Mouse (Mus musculus) mesoderm, embryonic 11.5 days (tissue): ENCODE results near the gene 4931414P19Rik.

ENCODE experiments used
- DNase-seq: peaks from one replicate; pipeline ENCODE4 v3.0.0-alpha.2; 2012; ENCODE audit warnings: low read depth, low spot score

Gene 4931414P19Rik

GRCm38 (mm10) chr14:54605752-54606321 is at the start of gene 4931414P19Rik:
Gene 4931414P19Rik, minus strand, starts transcription at chr14:54605993.
- DNase-seq: peak; percentile 71

DNA sequence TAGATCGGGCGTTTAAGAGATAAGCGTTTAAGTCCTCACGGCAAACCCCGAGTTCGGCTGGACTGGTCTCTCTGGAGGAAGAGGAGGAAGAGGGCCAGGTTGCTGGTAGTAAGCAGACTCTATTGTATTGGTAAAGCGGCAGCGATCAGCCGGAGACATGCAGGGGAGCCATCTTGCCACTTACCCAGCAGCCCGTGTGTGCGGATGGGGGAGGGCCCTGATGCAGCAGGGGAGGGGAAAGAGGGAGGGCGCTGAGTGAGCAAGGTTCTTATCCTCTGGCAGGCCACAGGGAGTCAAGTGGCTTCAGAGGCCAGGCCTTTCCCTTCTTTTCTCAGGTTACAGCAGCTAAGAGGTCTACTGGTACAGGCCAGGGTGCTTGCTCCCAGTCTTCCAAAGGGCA is 47.7 kb upstream of the 4931414P19Rik start:
- DNase-seq: peak; percentile 91

DNA sequence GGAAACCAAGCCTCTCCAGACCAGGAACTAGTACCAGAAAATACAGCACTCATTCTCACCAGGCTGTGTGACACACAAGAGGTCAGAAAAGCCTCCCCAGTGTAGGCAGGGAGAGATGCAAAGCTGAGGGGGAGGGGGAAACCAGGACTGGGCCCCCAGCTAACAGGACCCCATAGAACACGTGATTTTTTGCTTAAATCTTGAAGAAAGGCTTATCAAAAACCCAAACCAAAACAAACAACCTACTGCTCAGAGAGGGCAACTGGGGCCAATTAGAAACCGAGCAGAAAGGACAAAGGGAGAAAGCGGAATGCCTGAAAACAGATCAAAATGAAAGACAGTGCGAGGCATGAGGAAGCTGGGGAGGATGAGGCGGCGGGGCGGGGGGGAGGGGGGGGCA is 47.0 kb upstream of the 4931414P19Rik start:
- no peak for DNase-seq

- no peak for DNase-seq
These were observed 45.8 kb upstream of the 4931414P19Rik start for GRCm38 (mm10) chr14:54651556-54651955.

DNA sequence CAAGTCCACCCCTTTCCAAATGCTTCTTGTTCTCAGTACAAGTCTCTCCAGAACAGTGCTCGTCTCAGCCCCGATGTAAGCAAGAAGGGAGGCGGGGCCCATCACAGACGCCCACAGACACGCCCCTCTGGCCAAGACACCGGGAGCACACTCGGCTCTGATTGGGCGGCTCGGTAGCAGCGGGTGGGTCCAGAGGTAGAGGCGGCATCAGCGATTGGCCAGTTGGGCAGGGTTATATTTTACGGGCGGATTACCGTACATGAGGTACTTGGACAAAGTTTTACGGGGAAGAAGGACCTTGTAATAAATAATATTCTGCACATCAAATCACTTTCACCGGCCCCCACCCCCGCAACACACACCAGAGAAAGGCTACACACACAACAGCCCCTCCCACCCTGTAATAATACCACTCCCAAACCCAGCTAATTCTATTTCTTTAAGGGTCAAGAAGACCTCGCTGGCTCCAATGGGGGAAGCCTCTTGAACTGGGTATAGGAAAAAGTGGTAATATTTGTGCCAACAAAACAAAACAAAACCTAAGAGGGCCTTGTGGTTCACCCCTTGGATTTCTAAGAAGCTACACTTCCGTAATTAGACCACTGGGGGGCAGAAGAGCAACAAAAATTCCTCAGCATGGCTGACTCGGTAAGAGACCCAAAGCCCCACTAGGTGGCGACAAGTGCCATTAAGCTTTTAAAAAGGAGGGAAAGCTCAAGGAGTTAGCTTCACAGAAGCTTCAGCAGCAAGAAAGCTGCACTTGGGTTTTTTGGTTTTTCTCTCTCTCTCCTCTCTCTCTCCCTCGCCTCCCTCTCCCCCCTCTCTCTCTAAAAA is 45.0 kb upstream of the 4931414P19Rik start:
- DNase-seq: peak; percentile 94

GRCm38 (mm10) chr14:54647900-54648299 is 42.1 kb upstream of the 4931414P19Rik start:
- DNase-seq: no peak

DNA sequence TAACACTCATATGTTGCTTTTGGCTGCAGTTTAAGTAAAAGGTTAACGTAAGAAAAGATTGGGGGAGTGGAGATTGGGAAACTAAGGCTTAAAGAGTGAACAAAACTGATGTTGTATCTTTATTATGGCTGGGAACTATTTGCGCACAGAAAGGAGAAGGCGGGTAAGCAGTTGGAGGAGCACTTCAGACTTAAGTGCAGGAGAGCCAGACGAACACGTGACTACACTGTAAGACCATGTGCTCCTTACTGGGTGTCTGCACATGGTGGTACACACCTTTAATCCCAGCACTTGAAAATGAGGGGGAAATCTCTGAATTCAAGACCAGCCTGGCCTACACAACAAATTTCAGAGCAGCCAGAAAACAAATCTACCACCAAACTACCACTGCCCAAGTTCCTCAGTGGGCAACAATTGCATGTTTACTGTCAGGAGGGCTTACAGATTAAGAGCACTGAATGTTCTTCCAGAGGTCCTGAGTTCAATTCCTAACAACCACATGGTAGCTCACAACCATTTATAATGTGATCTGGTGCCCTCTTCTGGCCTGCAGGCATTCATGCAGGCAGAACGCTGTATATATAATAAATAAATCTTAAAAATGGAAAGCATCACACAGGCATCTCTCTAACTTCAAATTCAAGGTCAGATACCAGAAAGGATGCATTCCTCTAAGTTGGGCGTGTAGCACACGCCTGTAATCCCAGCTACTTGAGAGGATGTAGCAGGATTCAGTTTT is 41.3 kb upstream of the 4931414P19Rik start:
- DNase-seq: no peak

- no peak for DNase-seq
These were observed 40.7 kb upstream of the 4931414P19Rik start for GRCm38 (mm10) chr14:54646455-54646854.

DNA sequence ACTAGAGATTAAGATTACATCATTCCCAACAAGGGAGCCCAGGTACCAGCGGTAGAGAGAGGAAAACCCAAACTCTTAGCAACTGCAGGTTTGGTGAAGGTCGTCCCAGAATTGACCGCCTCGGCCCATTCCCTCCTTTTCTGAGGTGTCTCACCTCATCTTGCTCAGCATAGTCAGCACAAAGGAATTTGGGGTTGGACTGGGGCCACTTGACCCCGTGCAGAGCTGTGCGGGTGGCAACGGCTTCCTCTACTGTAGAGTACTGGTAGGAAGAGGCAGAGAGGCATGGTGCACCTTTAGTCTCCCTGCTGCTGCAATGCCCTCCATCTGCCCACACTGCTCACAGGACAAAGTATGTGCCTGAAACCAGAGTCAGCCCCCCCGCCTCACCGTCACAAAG is 38.5 kb upstream of the 4931414P19Rik start:
- no peak for DNase-seq

GRCm38 (mm10) chr14:54643011-54643410 is 37.2 kb upstream of the 4931414P19Rik start:
- no peak for DNase-seq

DNA sequence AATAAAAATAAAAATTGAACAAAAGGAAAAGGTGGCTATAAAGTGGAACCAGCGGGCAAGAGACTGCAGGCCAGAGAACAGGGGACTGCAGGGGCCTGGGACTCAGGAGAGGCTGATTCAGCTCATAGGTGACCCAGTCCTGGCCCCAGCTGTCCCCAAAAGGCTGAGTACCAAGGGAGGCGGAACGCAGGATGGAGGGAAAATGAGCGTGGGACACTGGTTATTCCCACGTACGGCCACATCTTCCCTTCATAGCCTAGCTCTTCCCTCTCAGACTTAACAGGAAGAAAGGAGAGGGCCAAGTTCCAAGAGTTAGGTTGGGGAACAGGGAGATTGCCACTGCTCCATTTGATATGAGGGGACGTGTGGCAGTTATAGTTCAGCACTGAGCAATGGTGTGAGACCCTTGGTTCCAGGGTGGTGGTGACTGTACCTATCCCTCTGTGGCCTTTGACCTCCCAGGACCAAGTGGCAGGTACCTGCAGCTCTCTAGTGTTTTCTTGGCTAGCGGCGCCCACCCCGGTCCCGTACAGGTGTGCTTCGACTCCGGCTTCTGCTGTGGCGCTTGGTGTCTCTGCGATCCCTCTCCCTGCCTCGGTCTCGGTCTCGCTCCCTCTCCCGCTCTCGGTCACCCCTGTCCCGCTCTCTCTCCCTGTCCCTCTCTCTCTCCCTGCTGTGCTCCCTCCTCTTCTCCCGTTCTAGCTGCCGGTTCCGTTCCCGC is 36.6 kb upstream of the 4931414P19Rik start:
- DNase-seq: no peak

DNA sequence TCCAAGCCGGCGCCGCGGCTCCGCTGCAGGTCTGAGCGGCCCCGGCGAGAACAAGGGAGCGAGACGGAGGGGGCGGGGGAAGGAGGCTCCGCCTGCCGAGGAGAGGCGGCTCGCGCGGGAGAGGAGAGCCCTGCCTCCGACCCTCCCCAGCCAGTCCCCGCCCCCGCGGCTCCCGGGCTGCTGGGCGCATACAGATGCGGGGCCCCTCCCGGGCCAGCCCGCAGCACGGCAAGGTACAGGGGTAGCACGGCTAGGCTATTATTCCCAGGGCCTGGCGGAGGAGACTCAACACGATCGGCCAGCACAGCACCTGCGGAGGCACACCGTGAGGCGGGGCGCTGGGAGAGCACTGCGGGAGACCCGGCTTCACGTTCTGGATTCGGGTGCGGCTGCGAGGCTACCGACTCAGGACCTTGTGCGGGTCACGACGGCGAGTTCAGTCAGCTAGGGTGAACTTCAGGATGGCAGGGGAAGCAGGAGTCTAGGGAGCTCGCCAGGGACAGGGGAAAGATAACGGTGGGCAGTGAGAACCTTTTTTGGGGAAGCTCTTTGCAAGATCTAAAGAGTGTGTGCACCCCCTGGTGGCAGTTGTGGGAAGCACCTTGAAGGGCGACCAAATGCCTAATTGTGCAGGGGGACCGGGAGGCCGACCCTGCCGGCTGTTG is 35.6 kb upstream of the 4931414P19Rik start, which contains the start of gene Cdh24:
Gene Cdh24, minus strand, starts transcription at position 60 of the 665 bp plus-strand sequence.
- DNase-seq: peak; percentile 91

- no peak for DNase-seq
These were observed 35.1 kb upstream of the 4931414P19Rik start, which contains the start of gene Gm17606 for GRCm38 (mm10) chr14:54640946-54641304. Gene Gm17606, plus strand, starts transcription at chr14:54640952.

GRCm38 (mm10) chr14:54640121-54640520 is 34.3 kb upstream of the 4931414P19Rik start:
- no peak for DNase-seq

- no peak for DNase-seq
These were observed 32.4 kb upstream of the 4931414P19Rik start for GRCm38 (mm10) chr14:54638210-54638609.

DNA sequence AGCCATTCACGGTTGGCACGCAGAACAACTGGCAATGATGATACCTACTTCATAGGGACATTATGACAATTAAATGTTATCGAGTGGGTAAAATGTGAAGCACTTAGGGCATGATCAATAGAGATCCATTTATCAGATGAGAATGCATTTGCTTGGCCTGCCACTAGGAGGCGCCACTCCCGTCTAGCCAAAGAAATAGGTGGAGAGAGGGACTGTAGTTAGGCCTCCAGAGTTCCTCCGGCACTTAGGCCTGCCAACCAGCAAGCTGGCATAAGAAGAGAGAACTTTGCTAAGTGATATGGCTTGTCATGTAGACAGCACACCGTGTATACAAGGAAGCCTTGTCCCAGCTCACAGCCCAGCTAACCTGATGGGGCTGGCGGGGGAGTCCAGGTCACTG is 31.2 kb upstream of the 4931414P19Rik start:
- no peak for DNase-seq

DNA sequence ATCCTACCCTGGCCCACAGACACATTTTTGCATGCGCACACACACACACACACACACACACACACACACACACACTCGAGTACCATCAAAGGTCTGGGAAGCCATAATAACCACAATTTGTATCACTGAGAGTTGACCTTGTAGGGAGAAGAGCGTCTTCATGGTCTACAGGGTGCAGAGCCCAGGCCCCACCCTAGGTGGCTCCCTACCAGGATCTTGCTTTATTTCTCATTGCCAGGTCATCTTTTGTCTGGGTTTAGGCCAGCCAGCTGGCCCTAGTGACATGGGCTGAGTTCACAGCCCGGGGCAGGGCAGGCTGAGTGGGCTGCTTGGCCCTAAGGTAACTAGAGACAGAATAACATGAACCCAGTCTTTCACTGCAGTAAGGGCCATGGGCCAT is 28.4 kb upstream of the 4931414P19Rik start:
- no peak for DNase-seq

DNA sequence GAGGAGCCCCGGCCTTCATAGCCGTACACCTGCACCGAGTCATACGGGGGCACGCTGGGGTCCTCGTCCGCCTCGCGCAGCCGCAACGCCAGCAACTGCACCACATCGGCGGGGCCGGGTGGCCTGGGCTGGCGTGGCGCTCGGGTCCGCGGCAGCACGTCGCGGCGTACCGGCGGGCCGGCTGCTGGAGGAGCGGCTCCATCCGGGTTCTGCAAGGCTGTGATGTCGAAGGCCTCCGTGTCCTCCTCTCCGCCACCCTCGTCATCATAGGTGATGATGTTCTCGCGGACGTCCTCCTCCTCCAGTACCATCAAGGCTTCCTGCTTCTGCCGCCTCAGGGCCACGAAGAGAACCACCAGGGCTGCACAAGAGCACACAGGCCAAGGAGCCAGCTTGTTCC is 26.5 kb upstream of the 4931414P19Rik start:
- DNase-seq: no peak

GRCm38 (mm10) chr14:54631240-54631599 is 25.4 kb upstream of the 4931414P19Rik start:
- DNase-seq: no peak

GRCm38 (mm10) chr14:54630583-54631239 is 24.9 kb upstream of the 4931414P19Rik start:
- no peak for DNase-seq

- no peak for DNase-seq
These were observed 24.0 kb upstream of the 4931414P19Rik start for GRCm38 (mm10) chr14:54629797-54630196.
